Mouse (Mus musculus) MEL (cell line): ENCODE results near the gene Frat1. TPM values are rescaled to one million over a fixed set of nuclear protein-coding genes. Genes with fewer than 3 reads are reported as not detected.
A peak's percentile ranks its signal among the peaks of the same experiment; 100 is the strongest.

Source experiments
- DNase-seq: peaks from one replicate; pipeline ENCODE4 v3.0.0; 2011; ENCODE audit warnings: low read depth, low spot score
- H3K27ac ChIP-seq: 2 replicates; pipeline ENCODE4 v1.5.1; 2012; ENCODE audit warnings: low read depth, mild to moderate bottlenecking, control low read depth, low read length, moderate library complexity; ENCODE audit not compliant: control insufficient read depth
- H3K27me3 ChIP-seq, 2 experiments: fragments of 150-350 bp in 1 of 2; sonication (generic) in 1 of 2; 2 replicates each; pipeline ENCODE4 v1.6.1; 2012; ENCODE audit warnings: low read length in 2 of 2, mild to moderate bottlenecking in 2 of 2, improper control_type of control experiment in 1 of 2, moderate library complexity in 1 of 2; ENCODE audit not compliant: insufficient read depth in 2 of 2, control insufficient read depth in 1 of 2
- H3K36me3 ChIP-seq, 2 experiments: 2 replicates each; pipeline ENCODE4 v1.6.1; 2012 to 2014; ENCODE audit warnings: low read length in 2 of 2, improper control_type of control experiment in 1 of 2, inconsistent platforms in 1 of 2, mild to moderate bottlenecking in 1 of 2; ENCODE audit not compliant: insufficient read depth in 2 of 2, control insufficient read depth in 1 of 2
- H3K4me1 ChIP-seq, 2 experiments: fragments of 150-350 bp in 1 of 2; sonication (generic) in 1 of 2; 2 replicates each; pipeline ENCODE4 v1.6.1; 2012; ENCODE audit warnings: low read length in 2 of 2, improper control_type of control experiment in 1 of 2, mild to moderate bottlenecking in 1 of 2; ENCODE audit not compliant: insufficient read depth in 2 of 2, control insufficient read depth in 1 of 2
- H3K4me3 ChIP-seq, 2 experiments: fragments of 150-350 bp in 1 of 2; sonication (generic) in 1 of 2; 2 replicates each; pipeline ENCODE4 v1.5.1; 2012; ENCODE audit warnings: low read depth in 2 of 2, low read length in 2 of 2, mild to moderate bottlenecking in 2 of 2, moderate library complexity in 2 of 2, control low read depth in 1 of 2, improper control_type of control experiment in 1 of 2; ENCODE audit not compliant: control insufficient read depth in 1 of 2, insufficient read depth in 1 of 2
- H3K79me2 ChIP-seq: 2 replicates; pipeline ENCODE4 v1.6.1; 2012; ENCODE audit warnings: mild to moderate bottlenecking, low read length, moderate library complexity; ENCODE audit not compliant: control insufficient read depth, poor library complexity, insufficient read depth
- H3K9ac ChIP-seq: 2 replicates; pipeline ENCODE4 v1.6.1; 2012; ENCODE audit warnings: low read depth, mild to moderate bottlenecking, control low read depth, low read length, moderate library complexity; ENCODE audit not compliant: control insufficient read depth, poor library complexity, severe bottlenecking
- H3K9me3 ChIP-seq: fragments of 150-350 bp; sonication (generic); replicated peaks from 2 replicates; pipeline ENCODE4 v1.6.1; 2012; ENCODE audit warnings: mild to moderate bottlenecking, low read length, improper control_type of control experiment, moderate library complexity; ENCODE audit not compliant: insufficient read depth
- BHLHE40 ChIP-seq: IDR thresholded peaks from 2 replicates; pipeline ENCODE4 v1.6.1; 2012; ENCODE audit warnings: low read depth, mild to moderate bottlenecking, inconsistent platforms, low read length, improper control_type of control experiment, borderline replicate concordance
- CHD1 ChIP-seq: IDR thresholded peaks from 2 replicates; pipeline ENCODE4 v1.6.1; 2012; ENCODE audit warnings: low read depth, mild to moderate bottlenecking, inconsistent platforms, low read length, improper control_type of control experiment
- CHD2 ChIP-seq: IDR thresholded peaks from 2 replicates; pipeline ENCODE4 v1.6.1; 2011; ENCODE audit warnings: low read length, improper control_type of control experiment
- CTCF ChIP-seq, 3 experiments: IDR thresholded peaks in 2 of 3; conservative IDR thresholded peaks in 1 of 3; 2 replicates each; pipeline ENCODE4 v1.5.1; 2011 to 2012; ENCODE audit warnings: low read length in 3 of 3, low read depth in 2 of 3, mild to moderate bottlenecking in 2 of 3, improper control_type of control experiment in 1 of 3, inconsistent platforms in 1 of 3, mixed read lengths in 1 of 3, moderate library complexity in 1 of 3; ENCODE audit not compliant: control insufficient read depth in 1 of 3, insufficient read depth in 1 of 3, poor library complexity in 1 of 3, severe bottlenecking in 1 of 3
- E2F4 ChIP-seq: IDR thresholded peaks from 2 replicates; pipeline ENCODE4 v1.6.1; 2011; ENCODE audit warnings: low read depth, low read length, improper control_type of control experiment, borderline replicate concordance
- ELF1 ChIP-seq: IDR thresholded peaks from 2 replicates; pipeline ENCODE4 v1.6.1; 2014; ENCODE audit warnings: low read depth, mild to moderate bottlenecking, inconsistent platforms, low read length, improper control_type of control experiment, moderate library complexity
- ETS1 ChIP-seq: IDR thresholded peaks from 2 replicates; pipeline ENCODE4 v1.6.1; 2012; ENCODE audit warnings: low read depth, mild to moderate bottlenecking, inconsistent platforms, low read length, improper control_type of control experiment, moderate library complexity
- GATA1 ChIP-seq: IDR thresholded peaks from 2 replicates; pipeline ENCODE4 v1.6.1; 2011; ENCODE audit warnings: low read depth, low read length, improper control_type of control experiment
- HCFC1 ChIP-seq: IDR thresholded peaks from 2 replicates; pipeline ENCODE4 v1.6.1; 2012; ENCODE audit warnings: low read depth, mild to moderate bottlenecking, inconsistent platforms, low read length, improper control_type of control experiment, moderate library complexity
- KAT2A ChIP-seq: conservative IDR thresholded peaks from 2 replicates; pipeline ENCODE4 v1.6.1; 2012; ENCODE audit warnings: low read depth, low read length, improper control_type of control experiment, inconsistent platforms
- MAFK ChIP-seq: IDR thresholded peaks from 2 replicates; pipeline ENCODE4 v1.6.1; 2011; ENCODE audit warnings: low read depth, mild to moderate bottlenecking, low read length, improper control_type of control experiment, borderline replicate concordance
- MAX ChIP-seq: IDR thresholded peaks from 2 replicates; pipeline ENCODE4 v1.6.1; 2011; ENCODE audit warnings: low read length, improper control_type of control experiment
- MAZ ChIP-seq: IDR thresholded peaks from 2 replicates; pipeline ENCODE4 v1.6.1; 2012; ENCODE audit warnings: low read depth, mild to moderate bottlenecking, inconsistent platforms, low read length, improper control_type of control experiment
- MEF2A ChIP-seq: IDR thresholded peaks from 2 replicates; pipeline ENCODE4 v1.6.1; 2014; ENCODE audit warnings: low read depth, mild to moderate bottlenecking, inconsistent platforms, low read length, improper control_type of control experiment; ENCODE audit not compliant: poor library complexity, insufficient replicate concordance, severe bottlenecking; ENCODE audit errors: extremely low read depth
- MXI1 ChIP-seq: IDR thresholded peaks from 2 replicates; pipeline ENCODE4 v1.6.1; 2011; ENCODE audit warnings: mild to moderate bottlenecking, low read depth, low read length, improper control_type of control experiment
- MYB ChIP-seq: IDR thresholded peaks from 2 replicates; pipeline ENCODE4 v1.6.1; 2011; ENCODE audit warnings: mild to moderate bottlenecking, low read depth, low read length, improper control_type of control experiment
- MYC ChIP-seq: IDR thresholded peaks from 2 replicates; pipeline ENCODE4 v1.6.1; 2011; ENCODE audit warnings: low read depth, mild to moderate bottlenecking, low read length, improper control_type of control experiment, moderate library complexity
- NELFE ChIP-seq: IDR thresholded peaks from 2 replicates; pipeline ENCODE4 v1.6.1; 2011; ENCODE audit warnings: low read depth, low read length, improper control_type of control experiment
- NRF1 ChIP-seq: IDR thresholded peaks from 2 replicates; pipeline ENCODE4 v1.6.1; 2014; ENCODE audit warnings: low read depth, mild to moderate bottlenecking, inconsistent platforms, low read length, improper control_type of control experiment, moderate library complexity; ENCODE audit not compliant: poor library complexity, insufficient read depth, severe bottlenecking
- POLR2A ChIP-seq, 2 experiments: IDR thresholded peaks; 2 replicates each; pipeline ENCODE4 v1.6.1; 2011 to 2012; ENCODE audit warnings: low read length in 2 of 2, mild to moderate bottlenecking in 2 of 2, control low read depth in 1 of 2, improper control_type of control experiment in 1 of 2, low read depth in 1 of 2, moderate library complexity in 1 of 2; ENCODE audit not compliant: control insufficient read depth in 1 of 2, insufficient read depth in 1 of 2, poor library complexity in 1 of 2
- POLR2AphosphoS2 ChIP-seq: IDR thresholded peaks from 2 replicates; pipeline ENCODE4 v1.6.1; 2011; ENCODE audit warnings: low read length, improper control_type of control experiment
- POLR2AphosphoS5 ChIP-seq: IDR thresholded peaks from 2 replicates; pipeline ENCODE4 v1.6.1; 2012; ENCODE audit warnings: low read depth, borderline replicate concordance, mild to moderate bottlenecking, inconsistent platforms, low read length, moderate library complexity, mixed read lengths
- RAD21 ChIP-seq: IDR thresholded peaks from 2 replicates; pipeline ENCODE4 v1.6.1; 2011; ENCODE audit warnings: mild to moderate bottlenecking, low read depth, low read length, improper control_type of control experiment
- RCOR1 ChIP-seq: IDR thresholded peaks from 2 replicates; pipeline ENCODE4 v1.6.1; 2012; ENCODE audit warnings: low read depth, mild to moderate bottlenecking, inconsistent platforms, low read length, improper control_type of control experiment
- SIN3A ChIP-seq: IDR thresholded peaks from 2 replicates; pipeline ENCODE4 v1.6.1; 2012; ENCODE audit warnings: low read length, improper control_type of control experiment, inconsistent platforms
- SMC3 ChIP-seq: IDR thresholded peaks from 2 replicates; pipeline ENCODE4 v1.6.1; 2011; ENCODE audit warnings: low read depth, low read length, improper control_type of control experiment
- TAL1 ChIP-seq: IDR thresholded peaks from 2 replicates; pipeline ENCODE4 v1.6.1; 2012; ENCODE audit warnings: mild to moderate bottlenecking, inconsistent platforms, low read length, moderate library complexity, mixed read lengths
- TBP ChIP-seq: IDR thresholded peaks from 2 replicates; pipeline ENCODE4 v1.8.0; 2011; ENCODE audit warnings: low read depth, low read length, improper control_type of control experiment
- TCF12 ChIP-seq: IDR thresholded peaks from 2 replicates; pipeline ENCODE4 v1.6.1; 2014; ENCODE audit warnings: low read depth, mild to moderate bottlenecking, inconsistent platforms, low read length, improper control_type of control experiment, moderate library complexity
- UBTF ChIP-seq: IDR thresholded peaks from 2 replicates; pipeline ENCODE4 v1.6.1; 2012; ENCODE audit warnings: low read depth, mild to moderate bottlenecking, inconsistent platforms, low read length, improper control_type of control experiment, moderate library complexity, borderline replicate concordance; ENCODE audit not compliant: insufficient read depth
- USF1 ChIP-seq: IDR thresholded peaks from 2 replicates; pipeline ENCODE4 v1.6.1; 2014; ENCODE audit warnings: low read depth, mild to moderate bottlenecking, inconsistent platforms, low read length, improper control_type of control experiment, moderate library complexity
- USF2 ChIP-seq, 2 experiments: IDR thresholded peaks; 2 replicates each; pipeline ENCODE4 v1.6.1; 2011 to 2012; ENCODE audit warnings: improper control_type of control experiment in 2 of 2, low read length in 2 of 2, borderline replicate concordance in 1 of 2, inconsistent platforms in 1 of 2, low read depth in 1 of 2, mild to moderate bottlenecking in 1 of 2; ENCODE audit not compliant: insufficient read depth in 1 of 2
- ZC3H11A ChIP-seq: IDR thresholded peaks from 2 replicates; pipeline ENCODE4 v1.6.1; 2012; ENCODE audit warnings: low read depth, mild to moderate bottlenecking, inconsistent platforms, low read length, improper control_type of control experiment
- ZKSCAN1 ChIP-seq: IDR thresholded peaks from 2 replicates; pipeline ENCODE4 v1.6.1; 2012; ENCODE audit warnings: low read depth, mild to moderate bottlenecking, inconsistent platforms, low read length, improper control_type of control experiment, moderate library complexity
- ZMIZ1 ChIP-seq: IDR thresholded peaks from 2 replicates; pipeline ENCODE4 v1.6.1; 2012; ENCODE audit warnings: low read depth, mild to moderate bottlenecking, inconsistent platforms, low read length, improper control_type of control experiment, moderate library complexity
- ZNF384 ChIP-seq: IDR thresholded peaks from 2 replicates; pipeline ENCODE4 v1.6.1; 2012; ENCODE audit warnings: low read depth, mild to moderate bottlenecking, inconsistent platforms, low read length, improper control_type of control experiment
- polyA plus RNA-seq, 2 experiments: library from polyadenylated mRNA; stranded (reverse) in 1 of 2; unstranded in 1 of 2; fragments of >175 nt in 1 of 2; fragments of >200 nt in 1 of 2; gene quantifications; 2 replicates each; pipeline versions ENCODE4 v1.2.1 to v1.2.4; 2012; ENCODE audit warnings: low replicate concordance in 2 of 2, low read depth in 1 of 2; ENCODE audit not compliant: insufficient read length in 2 of 2, insufficient read depth in 1 of 2, missing spikeins in 1 of 2
- total RNA-seq: library from RNA; depleted of rRNA; stranded (reverse); fragments of 300-350 nt; gene quantifications from 2 replicates; pipeline ENCODE4 v1.2.3, GENCODE M21; 2012

Frat1 gene
- total and polyA plus RNA-seq, 3 experiments = 31.5 to 36.0 TPM; not detected in 1

DNA sequence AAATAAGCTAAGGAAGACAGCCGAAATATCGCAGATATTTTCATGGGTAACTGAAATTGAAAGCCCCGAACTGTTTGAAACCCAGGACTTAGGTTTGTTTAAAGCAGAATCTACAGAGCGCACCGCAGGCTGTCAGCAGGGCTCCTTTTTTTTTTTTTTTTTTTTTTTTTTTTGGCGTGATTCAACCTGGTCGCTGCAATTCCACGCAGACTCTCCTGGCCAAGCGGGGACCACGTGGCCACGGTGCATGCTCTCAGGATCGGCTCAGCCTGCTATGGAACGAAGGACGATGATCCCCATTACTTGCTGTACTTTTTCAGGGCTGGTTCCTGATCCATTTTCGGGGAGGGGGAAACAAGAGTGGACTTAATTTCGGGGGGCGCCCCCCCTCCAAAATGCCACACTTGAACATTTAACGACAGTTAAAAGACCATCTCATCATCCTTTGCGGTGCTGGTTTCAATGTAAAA is 1.4 kb downstream of the Frat1 start:
- Histone ChIP-seq H3K9ac (peak overlapping the region; percentile 95), H3K4me3 (peak overlapping the region; percentile 78 to 83), H3K27me3 (no peaks in the 10 kb centered on the region), H3K79me2 (peaks cover 31% of the 10 kb centered on the region), H3K9me3 (no peaks in the 10 kb centered on the region), H3K4me1 (peaks cover 15 to 30% of the 10 kb centered on the region in 2 experiments), H3K27ac (peak overlapping the region; percentile 94), H3K36me3 (peaks cover 0 to 32% of the 10 kb centered on the region in 2 experiments; a peak in 2 of 4 replicates)
- no peak for DNase-seq
- TF ChIP-seq TBP = peak; percentile 63
- no peak for TF ChIP-seq TCF12
- peak; percentile 87 for TF ChIP-seq SIN3A
- peak; percentile 42; the same call in 1 of the 2 replicates for TF ChIP-seq NRF1
- no peak for TF ChIP-seq BHLHE40
- no peak for TF ChIP-seq TAL1
- no peak for TF ChIP-seq CHD2
- TF ChIP-seq MYC = peak; percentile 99
- peak in 1 of 2 experiments; percentile 52; a peak in 1 of 4 replicates for TF ChIP-seq USF2 (IDR thresholded peaks at IDR 0.05; ENCODE audit: borderline replicate concordance in 1 of 2, insufficient read depth in 1 of 2, low read depth in 1 of 2, low read length in 2 of 2)
- TF ChIP-seq MAZ = peak; percentile 54; the same call in 1 of the 2 replicates
- TF ChIP-seq ZNF384 = peak; percentile 99
- TF ChIP-seq UBTF = 0 out of 2 replicates have a peak, but pooled peaks have one; percentile 24
- no peak for TF ChIP-seq ZC3H11A
- no peak for TF ChIP-seq MAFK
- TF ChIP-seq ELF1 = no peak
- peak; percentile 15; the same call in 1 of the 2 replicates for TF ChIP-seq POLR2AphosphoS2
- peak in 1 of 2 experiments; percentile 58; a peak in 3 of 4 replicates for TF ChIP-seq POLR2A (IDR thresholded peaks at IDR 0.05; ENCODE audit: control insufficient read depth in 1 of 2, insufficient read depth in 1 of 2, low read depth in 1 of 2, low read length in 2 of 2, poor library complexity in 1 of 2)
- no peak; the same call in 1 of the 2 replicates for TF ChIP-seq E2F4
- TF ChIP-seq POLR2AphosphoS5 = no peak
- peak; percentile 92 for TF ChIP-seq USF1
- no peak for TF ChIP-seq ZKSCAN1
- 0 out of 2 replicates have a peak, but pooled peaks have one; percentile 39 for TF ChIP-seq ETS1
- TF ChIP-seq ZMIZ1 = no peak
- TF ChIP-seq NELFE = no peak; the same call in none of the 2 replicates
- TF ChIP-seq RCOR1 = no peak
- peak; percentile 64 for TF ChIP-seq HCFC1
- TF ChIP-seq RAD21 = no peak
- TF ChIP-seq MEF2A = no peak
- peak; percentile 98 for TF ChIP-seq MAX
- no peak; the same call in 1 of the 2 replicates for TF ChIP-seq SMC3
- no peak for TF ChIP-seq GATA1
- peak; percentile 99 for TF ChIP-seq MXI1
- TF ChIP-seq KAT2A = no peak; the same call in 1 of the 2 replicates
- no peak for TF ChIP-seq MYB
- 0 out of 2 replicates have a peak, but pooled peaks have one; percentile 80 for TF ChIP-seq CHD1
- TF ChIP-seq CTCF (IDR thresholded peaks at IDR 0.05 in 2 of 3, conservative IDR thresholded peaks at IDR 0.05 in 1 of 3; ENCODE audit: control insufficient read depth in 1 of 3, insufficient read depth in 1 of 3, low read depth in 2 of 3, low read length in 3 of 3, poor library complexity in 1 of 3, severe bottlenecking in 1 of 3) = no peak
